Mouse (Mus musculus) heart, postnatal 0 days (tissue): ENCODE results near the gene Meis3.

Experiments
- CTCF ChIP-seq: IDR thresholded peaks from 2 replicates; pipeline ENCODE4 v1.5.1; 2016; ENCODE audit warnings: antibody characterized with exemption, control low read depth, low read depth
- EP300 ChIP-seq: IDR thresholded peaks from 2 replicates; pipeline ENCODE4 v1.6.1; 2016; ENCODE audit warnings: antibody characterized with exemption, low read depth

DNA sequence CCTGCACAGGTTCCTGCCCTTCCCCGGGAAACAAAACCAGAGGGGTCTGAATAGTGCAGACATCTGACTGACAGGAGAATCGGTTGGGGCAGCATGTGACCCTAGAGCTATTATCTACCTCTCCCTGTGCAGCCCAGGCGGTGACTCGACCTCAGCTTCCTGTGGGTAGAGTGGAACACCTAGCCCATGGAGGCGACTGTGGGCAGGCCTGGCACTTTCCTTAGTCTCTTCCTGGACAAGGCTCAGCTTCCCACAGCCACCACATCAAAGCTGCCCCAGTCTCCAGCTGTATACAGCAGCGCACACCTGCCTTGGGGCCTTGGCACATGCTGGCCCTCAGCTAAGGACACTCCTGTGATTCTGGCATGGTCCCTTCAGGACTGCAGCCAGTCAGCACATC, 26.2 kb downstream of the Meis3 start:
- TF ChIP-seq CTCF = no peak
- no peak for TF ChIP-seq EP300
